Mouse (Mus musculus) testis, adult 2 months (tissue): ENCODE data around the gene Pam.

Source experiments
- CTCF ChIP-seq: fragments of 200-500 bp; IDR thresholded peaks from 2 replicates; pipeline ENCODE4 v1.5.1; 2012; ENCODE audit warnings: low read depth, mild to moderate bottlenecking, inconsistent platforms, low read length, moderate library complexity; ENCODE audit not compliant: control insufficient read depth, insufficient read depth, insufficient replicate concordance
- POLR2A ChIP-seq: fragments of 200-500 bp; IDR thresholded peaks from 2 replicates; pipeline ENCODE4 v1.6.1; 2012; ENCODE audit warnings: low read depth, mild to moderate bottlenecking, inconsistent platforms, low read length, moderate library complexity; ENCODE audit not compliant: control insufficient read depth

- TF ChIP-seq POLR2A (no peak), CTCF (no peak)
Observed at GRCm38 (mm10) chr1:97929415-97930028, 165.9 kb downstream of the Pam start.
